Mouse (Mus musculus) embryonic facial prominence, embryonic 14.5 days (tissue): Measurements from ENCODE around the gene Prkar2a. TPM values are rescaled to one million over a fixed set of nuclear protein-coding genes. Genes with fewer than 3 reads are reported as not detected.

ENCODE experiments used
- ATAC-seq: fragments of 200-750 bp; cut with Nextera tagmentation; 2 replicates; pipeline ENCODE4 v1.8.0; 2017; ENCODE audit warnings: low read depth, moderate number of reproducible peaks, moderate TSS enrichment
- DNase-seq: peaks from one replicate; pipeline ENCODE4 v3.0.0-alpha.2; 2015; ENCODE audit warnings: low spot score
- H3K27ac ChIP-seq: fragments of 300-500 bp; sonication (generic); replicated peaks from 2 replicates; pipeline ENCODE4 v1.5.1; 2014; ENCODE audit warnings: low read depth, mild to moderate bottlenecking, low read length, moderate library complexity
- H3K27me3 ChIP-seq: fragments of 300-500 bp; sonication (generic); replicated peaks from 2 replicates; pipeline ENCODE4 v1.6.1; 2014; ENCODE audit warnings: low read length; ENCODE audit not compliant: control insufficient read depth, insufficient read depth
- H3K36me3 ChIP-seq: fragments of 300-500 bp; sonication (generic); 2 replicates; pipeline ENCODE4 v1.6.1; 2014; ENCODE audit warnings: low read length, mixed read lengths; ENCODE audit not compliant: control insufficient read depth, insufficient read depth
- H3K4me1 ChIP-seq: fragments of 300-500 bp; sonication (generic); 2 replicates; pipeline ENCODE4 v1.6.1; 2014; ENCODE audit warnings: antibody characterized with exemption, low read length; ENCODE audit not compliant: control insufficient read depth, insufficient read depth
- H3K4me2 ChIP-seq: fragments of 300-500 bp; sonication (generic); 2 replicates; pipeline ENCODE4 v1.6.1; 2014; ENCODE audit warnings: low read depth, mild to moderate bottlenecking, low read length, moderate library complexity, mixed read lengths
- H3K4me3 ChIP-seq: fragments of 300-500 bp; sonication (generic); 2 replicates; pipeline ENCODE4 v1.5.1; 2014; ENCODE audit warnings: low read depth, mild to moderate bottlenecking, low read length
- H3K9ac ChIP-seq: fragments of 300-500 bp; sonication (generic); 2 replicates; pipeline ENCODE4 v1.6.1; 2014; ENCODE audit warnings: low read depth, mild to moderate bottlenecking, low read length, moderate library complexity, mixed read lengths
- H3K9me3 ChIP-seq: fragments of 300-500 bp; sonication (generic); 2 replicates; pipeline ENCODE4 v1.6.1; 2016; ENCODE audit warnings: low read length; ENCODE audit not compliant: control insufficient read depth
- WGBS: fragments of 180-500 bp; shearing (Covaris S2); extraction: QIAGEN DNeasy Blood & Tissue Kit; methylation state at CpG from one replicate; pipeline ENCODE4 v1.1.7; 2014; 5-methylcytosine and 5-hydroxymethylcytosine counted together
- polyA plus RNA-seq: library from polyadenylated mRNA; unstranded; fragments of >200 nt; fragmentation: Nextera tagmentation; extraction: Ambion mirVana; gene quantifications from 2 replicates; pipeline ENCODE4 v1.2.1, GENCODE M21; 2014

Prkar2a gene
- polyA plus RNA-seq, 1 experiment from 2014 or later: 36.0 TPM

DNA sequence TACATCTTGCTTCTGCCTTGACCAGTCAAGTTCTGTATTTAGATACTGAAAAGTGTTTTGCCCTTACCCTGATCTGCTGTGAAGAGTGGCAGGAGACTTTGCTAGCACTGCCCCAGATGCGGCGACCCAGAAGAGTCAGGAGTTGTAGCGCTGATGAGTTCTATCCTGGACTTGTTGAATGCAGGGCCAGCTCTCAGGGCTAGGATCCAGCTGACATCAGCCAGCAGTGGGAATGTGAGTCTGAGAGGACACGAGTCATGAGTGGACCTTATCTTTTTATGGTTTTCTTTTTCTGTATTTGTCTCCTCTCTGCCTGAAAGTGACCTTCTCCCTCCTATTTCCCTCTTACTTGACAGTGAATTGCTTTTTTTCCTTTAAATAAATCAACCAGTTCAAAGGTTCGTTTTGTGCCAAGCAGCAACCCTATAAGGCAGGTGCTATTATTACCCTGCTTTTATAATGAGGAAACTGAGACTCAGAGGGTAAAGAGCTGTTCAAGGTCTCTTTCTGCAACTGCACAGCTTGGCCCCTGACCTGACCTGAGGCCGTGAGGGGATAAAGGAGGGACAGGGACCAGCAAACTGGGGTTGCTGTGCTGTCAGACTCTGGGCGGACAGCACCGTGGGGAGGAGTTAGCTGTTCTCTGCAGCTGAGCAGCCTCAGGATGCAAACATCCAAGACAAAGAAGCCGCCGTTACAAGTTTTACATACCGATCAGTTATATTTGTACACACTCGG lies 14.4 kb downstream of the Prkar2a start:
- Histone ChIP-seq H3K9ac (no peak overlapping the region), H3K4me3 (no peak overlapping the region), H3K4me2 (no peak overlapping the region), H3K27ac (no peak overlapping the region), H3K4me1 (no peaks in the 10 kb centered on the region), H3K36me3 (no peaks in the 10 kb centered on the region), H3K9me3 (no peaks in the 10 kb centered on the region), H3K27me3 (no peaks in the 10 kb centered on the region)
- ATAC-seq: no peak
- 46% methylated on average over 12 of the region's 12 CpGs for WGBS
- DNase-seq: no peak

DNA sequence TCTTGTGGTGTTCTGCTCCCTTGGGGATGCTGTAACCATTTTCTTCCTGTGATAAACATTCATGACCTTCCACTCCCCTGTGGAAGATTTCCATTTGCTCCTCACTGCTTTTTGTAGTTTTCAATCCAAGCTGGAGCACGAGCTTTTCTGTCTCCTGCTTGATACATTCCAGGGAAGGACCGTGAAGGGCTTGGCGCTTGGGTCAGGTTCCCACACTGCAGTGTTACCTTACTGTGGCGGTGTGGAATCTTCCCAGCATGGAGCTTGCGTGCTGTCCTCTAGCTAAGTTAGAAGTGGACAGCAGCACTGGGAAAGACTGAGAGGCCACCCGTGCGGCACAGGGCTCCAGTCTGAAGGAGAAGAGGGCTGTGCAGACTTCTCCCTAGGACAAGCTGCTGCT lies 15.5 kb downstream of the Prkar2a start:
- H3K27ac ChIP-seq: no peak overlapping the region
- H3K9ac ChIP-seq: no peak overlapping the region
- 58% methylated on average over 7 of the region's 7 CpGs for WGBS
- H3K4me2 ChIP-seq: no peak overlapping the region
- H3K4me1 ChIP-seq: no peaks in the 10 kb centered on the region
- no peak for ATAC-seq
- H3K4me3 ChIP-seq: no peak overlapping the region
- no peaks in the 10 kb centered on the region for H3K36me3 ChIP-seq
- H3K9me3 ChIP-seq: no peaks in the 10 kb centered on the region
- DNase-seq: no peak
- no peaks in the 10 kb centered on the region for H3K27me3 ChIP-seq

GRCm38 (mm10) chr9:108707212-108707611 lies 18.1 kb downstream of the Prkar2a start:
- H3K4me3 ChIP-seq: no peak overlapping the region
- no peak overlapping the region for H3K4me2 ChIP-seq
- H3K27me3 ChIP-seq: no peaks in the 10 kb centered on the region
- no peaks in the 10 kb centered on the region for H3K36me3 ChIP-seq
- no peaks in the 10 kb centered on the region for H3K4me1 ChIP-seq
- H3K27ac ChIP-seq: no peak overlapping the region
- 80% methylated on average over 2 of the region's 2 CpGs for WGBS
- no peaks in the 10 kb centered on the region for H3K9me3 ChIP-seq
- no peak for ATAC-seq
- H3K9ac ChIP-seq: no peak overlapping the region
- DNase-seq: no peak

- DNase-seq (no peak), ATAC-seq (no peak)
- no peaks in the 10 kb centered on the region for H3K36me3 ChIP-seq
- no peak overlapping the region for H3K9ac ChIP-seq
- H3K4me3 ChIP-seq: no peak overlapping the region
- H3K4me1 ChIP-seq: no peaks in the 10 kb centered on the region
- no peaks in the 10 kb centered on the region for H3K27me3 ChIP-seq
- H3K9me3 ChIP-seq: no peaks in the 10 kb centered on the region
- no peak overlapping the region for H3K27ac ChIP-seq
- WGBS: 91% methylated on average over 8 of the region's 8 CpGs
- no peak overlapping the region for H3K4me2 ChIP-seq
Observed at GRCm38 (mm10) chr9:108708833-108709232, 19.7 kb downstream of the Prkar2a start.

DNA sequence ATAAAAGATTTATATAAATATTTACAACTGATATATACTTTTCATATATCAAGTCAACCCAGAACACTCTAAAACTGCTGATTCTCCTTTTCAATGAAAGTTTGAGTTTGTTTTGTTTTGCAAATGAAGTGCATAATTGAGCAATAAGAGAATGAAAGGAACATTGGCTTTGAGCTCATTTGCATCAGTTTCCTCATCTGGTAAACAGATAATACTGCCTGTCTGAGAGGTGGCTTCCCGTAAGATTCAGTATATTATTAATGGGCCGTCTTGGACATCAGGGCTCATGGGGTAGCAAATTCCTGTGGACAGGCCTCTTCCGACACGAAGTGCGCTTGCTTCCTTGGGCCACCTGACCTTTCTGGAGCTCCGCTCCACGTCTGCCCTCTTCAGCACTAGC lies 21.7 kb downstream of the Prkar2a start:
- ATAC-seq (no peak), DNase-seq (no peak)
- H3K27ac ChIP-seq: no peak overlapping the region
- no peaks in the 10 kb centered on the region for H3K9me3 ChIP-seq
- H3K27me3 ChIP-seq: no peaks in the 10 kb centered on the region
- 80% methylated on average over 7 of the region's 7 CpGs for WGBS
- no peak overlapping the region for H3K4me2 ChIP-seq
- H3K4me3 ChIP-seq: no peak overlapping the region
- no peaks in the 10 kb centered on the region for H3K4me1 ChIP-seq
- H3K36me3 ChIP-seq: no peaks in the 10 kb centered on the region
- H3K9ac ChIP-seq: no peak overlapping the region

DNA sequence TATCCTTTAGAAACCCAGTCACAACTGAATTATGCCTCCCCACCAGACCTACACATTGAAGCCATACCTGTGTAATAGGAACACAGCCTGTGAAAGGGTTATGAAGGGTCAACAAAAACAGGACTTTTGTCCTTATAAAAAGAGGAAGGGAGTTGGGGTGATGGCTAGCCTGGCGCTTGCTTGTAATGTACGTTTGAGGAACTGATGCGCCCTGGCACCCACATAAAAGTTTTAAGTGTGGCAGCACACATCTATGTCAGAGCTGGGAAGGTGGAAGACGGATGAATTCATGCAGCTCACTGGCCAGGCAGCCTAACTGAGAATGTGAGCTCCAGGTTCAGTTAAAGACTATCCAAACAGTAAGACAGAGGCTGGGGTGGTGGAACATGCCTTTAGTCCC lies 27.1 kb downstream of the Prkar2a start:
- Histone ChIP-seq H3K27me3 (no peaks in the 10 kb centered on the region), H3K9ac (no peak overlapping the region), H3K27ac (no peak overlapping the region), H3K4me2 (no peak overlapping the region), H3K36me3 (peaks cover 33% of the 10 kb centered on the region), H3K4me3 (no peak overlapping the region), H3K4me1 (no peaks in the 10 kb centered on the region), H3K9me3 (no peaks in the 10 kb centered on the region)
- DNase-seq (no peak), ATAC-seq (no peak)
- WGBS: 90% methylated on average over 4 of the region's 4 CpGs

DNA sequence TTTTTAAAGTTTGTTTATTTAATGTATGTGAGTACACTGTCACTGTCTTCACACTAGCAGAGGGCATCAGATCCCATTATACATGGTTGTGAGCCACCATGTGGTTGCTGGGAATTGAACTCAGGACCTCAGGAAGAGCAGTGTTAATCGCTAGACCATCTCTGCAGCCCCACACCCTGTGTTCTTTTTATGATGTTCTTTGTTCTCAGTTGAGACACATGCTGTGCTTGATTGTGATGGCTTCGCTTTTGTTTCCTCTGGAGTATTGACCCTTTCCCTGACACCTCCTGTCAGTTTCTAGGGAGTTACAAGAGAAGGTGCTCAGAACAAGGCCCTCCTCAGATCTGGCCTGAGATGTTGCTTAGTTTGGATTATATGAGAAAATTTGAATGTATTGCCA lies 34.6 kb downstream of the Prkar2a start:
- no peak overlapping the region for H3K4me3 ChIP-seq
- DNase-seq: no peak
- WGBS: 64% methylated on average over 2 of the region's 2 CpGs
- no peaks in the 10 kb centered on the region for H3K27me3 ChIP-seq
- H3K27ac ChIP-seq: no peak overlapping the region
- H3K9ac ChIP-seq: no peak overlapping the region
- no peak overlapping the region for H3K4me2 ChIP-seq
- H3K9me3 ChIP-seq: no peaks in the 10 kb centered on the region
- peaks cover 33% of the 10 kb centered on the region for H3K36me3 ChIP-seq
- no peak for ATAC-seq
- no peaks in the 10 kb centered on the region for H3K4me1 ChIP-seq

DNA sequence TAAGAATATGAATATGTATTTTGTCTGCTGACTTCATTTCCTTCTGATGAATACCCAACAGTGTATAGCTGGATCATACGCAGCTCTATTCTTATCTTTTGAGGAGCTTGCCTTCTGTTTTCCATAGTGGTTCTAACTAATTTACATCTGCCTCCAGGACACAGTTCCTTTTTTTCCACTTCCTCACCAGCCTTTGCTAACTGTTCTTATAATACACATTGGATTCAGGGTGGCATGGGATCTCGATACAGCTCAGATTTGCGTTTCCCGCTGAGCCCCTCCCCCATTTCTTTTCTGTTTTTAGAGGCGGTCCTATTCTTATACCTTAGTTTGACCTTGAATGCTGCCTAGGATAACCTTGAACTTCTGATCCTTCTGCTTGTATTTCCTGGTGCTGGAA lies 37.0 kb downstream of the Prkar2a start:
- Histone ChIP-seq H3K27ac (no peak overlapping the region), H3K4me1 (no peaks in the 10 kb centered on the region), H3K9me3 (no peaks in the 10 kb centered on the region), H3K4me3 (no peak overlapping the region), H3K4me2 (no peak overlapping the region), H3K9ac (no peak overlapping the region), H3K27me3 (no peaks in the 10 kb centered on the region), H3K36me3 (peaks cover 27% of the 10 kb centered on the region)
- ATAC-seq: no peak
- DNase-seq: no peak
- WGBS: 89% methylated on average over 5 of the region's 5 CpGs

DNA sequence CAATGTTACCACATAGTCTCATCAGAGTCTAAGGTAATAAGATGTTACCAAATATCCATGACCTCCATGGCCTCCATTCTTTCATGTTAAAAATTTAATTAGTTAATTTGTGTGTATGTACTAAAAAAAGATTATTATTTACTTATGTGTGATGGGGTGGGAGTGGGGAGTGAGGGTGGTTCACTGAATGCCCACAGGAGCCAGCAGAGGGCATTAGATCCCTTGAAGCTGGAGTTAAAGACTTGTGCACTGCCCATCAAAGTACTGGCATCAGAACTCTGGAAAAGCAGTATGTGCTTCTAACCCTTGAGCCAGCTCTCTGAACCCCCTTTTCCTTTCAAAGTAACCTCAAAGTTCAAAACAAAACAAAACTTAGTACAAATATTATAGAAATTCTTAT lies 39.9 kb downstream of the Prkar2a start:
- Histone ChIP-seq H3K4me2 (no peak overlapping the region), H3K27me3 (no peaks in the 10 kb centered on the region), H3K36me3 (peaks cover 25% of the 10 kb centered on the region), H3K4me3 (no peak overlapping the region), H3K9me3 (no peaks in the 10 kb centered on the region), H3K9ac (no peak overlapping the region), H3K27ac (no peak overlapping the region), H3K4me1 (no peaks in the 10 kb centered on the region)
- no peak for ATAC-seq
- DNase-seq: no peak
